Mouse (Mus musculus) olfactory bulb, adult 2 months (tissue): ENCODE results near the gene Rfx5.

ENCODE experiments used
- CTCF ChIP-seq: fragments of 200-500 bp; IDR thresholded peaks from 2 replicates; pipeline ENCODE4 v1.5.1; 2012; ENCODE audit warnings: low read depth, mild to moderate bottlenecking, low read length, moderate library complexity; ENCODE audit not compliant: insufficient read depth
- POLR2A ChIP-seq: fragments of 200-500 bp; IDR thresholded peaks from 2 replicates; pipeline ENCODE4 v1.6.1; 2012; ENCODE audit warnings: mild to moderate bottlenecking, low read depth, low read length, moderate library complexity; ENCODE audit not compliant: insufficient read depth

DNA sequence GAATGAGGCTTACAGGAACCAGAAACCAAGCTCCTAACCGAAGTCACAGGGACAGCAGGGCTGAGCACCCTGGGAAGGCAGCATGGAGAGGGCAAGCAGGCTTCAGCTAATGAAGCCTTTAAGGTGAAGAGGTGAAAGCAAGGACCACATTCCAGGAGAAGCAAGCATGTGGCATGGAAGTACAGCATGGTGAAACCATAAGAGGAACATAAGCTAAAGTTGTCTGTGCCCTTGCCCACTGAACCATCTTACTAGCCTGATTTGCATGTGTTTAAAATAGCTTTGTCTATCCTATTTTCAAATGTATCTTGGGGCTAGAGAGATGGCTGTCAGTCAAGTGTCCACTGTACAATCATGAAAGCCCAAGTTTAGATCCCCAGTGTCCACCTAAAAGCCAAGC, 12.0 kb downstream of the Rfx5 start:
- no peak for TF ChIP-seq CTCF
- no peak for TF ChIP-seq POLR2A
